Mouse (Mus musculus) thymus, adult 2 months (tissue): ENCODE results near the gene Aurkaip1. TPM values are rescaled to one million over a fixed set of nuclear protein-coding genes. Genes with fewer than 3 reads are reported as not detected.
A peak's percentile ranks its signal among the peaks of the same experiment; 100 is the strongest.

ENCODE experiments used
- DNase-seq: peaks from one replicate; pipeline ENCODE4 v3.0.0; 2021
- H3K27ac ChIP-seq: fragments of 200-500 bp; 2 replicates; pipeline ENCODE4 v1.5.1; 2012; ENCODE audit warnings: low read length, control low read depth; ENCODE audit not compliant: control insufficient read depth, insufficient read depth
- H3K27me3 ChIP-seq: fragments of 200-500 bp; 2 replicates; pipeline ENCODE4 v1.6.1; 2012; ENCODE audit warnings: mild to moderate bottlenecking, low read length, moderate library complexity, mixed read lengths; ENCODE audit not compliant: control insufficient read depth, insufficient read depth
- H3K36me3 ChIP-seq: fragments of 200-500 bp; 2 replicates; pipeline ENCODE4 v1.6.1; 2012; ENCODE audit warnings: mild to moderate bottlenecking, low read length, moderate library complexity; ENCODE audit not compliant: control insufficient read depth, insufficient read depth
- H3K4me1 ChIP-seq: fragments of 200-500 bp; replicated peaks from 2 replicates; pipeline ENCODE4 v1.6.1; 2012; ENCODE audit warnings: low read length; ENCODE audit not compliant: control insufficient read depth, insufficient read depth
- H3K4me3 ChIP-seq: fragments of 200-500 bp; 2 replicates; pipeline ENCODE4 v1.5.1; 2012; ENCODE audit warnings: mild to moderate bottlenecking, low read length, control low read depth, moderate library complexity; ENCODE audit not compliant: control insufficient read depth, insufficient read depth
- CTCF ChIP-seq: fragments of 200-500 bp; IDR thresholded peaks from 2 replicates; pipeline ENCODE4 v1.5.1; 2012; ENCODE audit warnings: mild to moderate bottlenecking, control low read depth, low read length, moderate library complexity, borderline replicate concordance; ENCODE audit not compliant: control insufficient read depth, poor library complexity, insufficient read depth; ENCODE audit errors: extremely low read depth
- POLR2A ChIP-seq: fragments of 200-500 bp; IDR thresholded peaks from 2 replicates; pipeline ENCODE4 v1.6.1; 2012; ENCODE audit warnings: mild to moderate bottlenecking, low read length, control low read depth, moderate library complexity; ENCODE audit not compliant: control insufficient read depth, poor library complexity, insufficient read depth; ENCODE audit errors: extremely low read depth
- WGBS: fragments of 180-500 bp; shearing (Covaris S2); methylation state at CpG from one replicate; pipeline ENCODE4 v1.1.7; 2018; 5-methylcytosine and 5-hydroxymethylcytosine counted together
- polyA plus RNA-seq: library from polyadenylated mRNA; depleted of rRNA; stranded (reverse); fragments of >200 nt; gene quantifications from 2 replicates; pipeline ENCODE4 v1.2.3, GENCODE M21; 2012

The Aurkaip1 gene
- polyA plus RNA-seq, 1 experiment: 230 TPM

GRCm38 (mm10) chr4:155856881-155857280 lies 25.8 kb downstream of the Aurkaip1 start:
- TF ChIP-seq POLR2A (no peak), CTCF (no peak)
- WGBS: 82% methylated on average over 3 of the region's 3 CpGs
- H3K36me3 ChIP-seq: no peaks in the 10 kb centered on the region

GRCm38 (mm10) chr4:155859318-155859717 lies 28.2 kb downstream of the Aurkaip1 start:
- DNase-seq: peak; percentile 37
- TF ChIP-seq CTCF: no peak
- no peak for TF ChIP-seq POLR2A
- H3K4me1 ChIP-seq: no peaks in the 10 kb centered on the region
- no peaks in the 10 kb centered on the region for H3K36me3 ChIP-seq
- no peak overlapping the region for H3K27ac ChIP-seq
- H3K27me3 ChIP-seq: no peaks in the 10 kb centered on the region
- 61% methylated on average over 13 of the region's 13 CpGs for WGBS
- H3K4me3 ChIP-seq: no peak overlapping the region

More at GRCm38 (mm10) chr4:155856881-155857280, 25.8 kb downstream of the Aurkaip1 start:
- no peaks in the 10 kb centered on the region for H3K27me3 ChIP-seq
- H3K27ac ChIP-seq: no peak overlapping the region
- no peak for DNase-seq
- H3K4me1 ChIP-seq: no peaks in the 10 kb centered on the region
- no peak overlapping the region for H3K4me3 ChIP-seq

GRCm38 (mm10) chr4:155861787-155862186 lies 30.7 kb downstream of the Aurkaip1 start:
- no peak overlapping the region for H3K4me3 ChIP-seq
- 90% methylated on average over 7 of the region's 7 CpGs for WGBS

GRCm38 (mm10) chr4:155863001-155863400 lies 31.9 kb downstream of the Aurkaip1 start, which contains the start of gene Tas1r3:
Tas1r3 (minus strand) TSS chr4:155863362.
- Histone ChIP-seq H3K27me3 (no peaks in the 10 kb centered on the region), H3K36me3 (peaks cover 7% of the 10 kb centered on the region; the same call in 1 of the 2 replicates), H3K4me1 (no peaks in the 10 kb centered on the region), H3K4me3 (no peak within 1 kb of the TSS), H3K27ac (no peak within 1 kb of the TSS)
- no peak for DNase-seq
- 84% methylated on average over 5 of the region's 5 CpGs for WGBS
- TF ChIP-seq POLR2A (no peak), CTCF (no peak)

More at GRCm38 (mm10) chr4:155861787-155862186, 30.7 kb downstream of the Aurkaip1 start:
- H3K36me3 ChIP-seq: peaks cover 7% of the 10 kb centered on the region; the same call in 1 of the 2 replicates
- DNase-seq: no peak
- no peaks in the 10 kb centered on the region for H3K4me1 ChIP-seq
- TF ChIP-seq POLR2A (no peak), CTCF (no peak)
- H3K27me3 ChIP-seq: no peaks in the 10 kb centered on the region
- no peak overlapping the region for H3K27ac ChIP-seq

GRCm38 (mm10) chr4:155868614-155869298 lies 37.7 kb downstream of the Aurkaip1 start:
- H3K27ac ChIP-seq: no peak overlapping the region
- no peak for TF ChIP-seq CTCF

GRCm38 (mm10) chr4:155869317-155870033 lies 38.4 kb downstream of the Aurkaip1 start, which contains the start of the genes Cptp and Ints11:
Cptp (minus strand) TSS chr4:155869440.
Ints11 (plus strand) TSS chr4:155869546.
- TF ChIP-seq CTCF (no peak; the same call in 1 of the 2 replicates), POLR2A (peak; percentile 81)
- Histone ChIP-seq H3K4me3 (peak within 1 kb of the TSS; percentile 91), H3K36me3 (peaks cover 21% of the 10 kb centered on the region), H3K4me1 (peaks cover 13% of the 10 kb centered on the region), H3K27ac (peak within 1 kb of the TSS; percentile 10; the same call in 1 of the 2 replicates), H3K27me3 (no peaks in the 10 kb centered on the region)
- WGBS: under 1% methylated on average over 63 of the region's 63 CpGs
- DNase-seq: peak; percentile 97

More at GRCm38 (mm10) chr4:155868614-155869298, 37.7 kb downstream of the Aurkaip1 start:
- Histone ChIP-seq H3K27me3 (no peaks in the 10 kb centered on the region), H3K4me3 (peak overlapping the region; percentile 69), H3K36me3 (peaks cover 18% of the 10 kb centered on the region), H3K4me1 (peaks cover 13% of the 10 kb centered on the region)
- DNase-seq: peak; percentile 19
- WGBS: 11% methylated on average over 22 of the region's 22 CpGs
